Comparison of ENCODE assay signal across 15 mouse cellular contexts in the genomic region with DNA sequence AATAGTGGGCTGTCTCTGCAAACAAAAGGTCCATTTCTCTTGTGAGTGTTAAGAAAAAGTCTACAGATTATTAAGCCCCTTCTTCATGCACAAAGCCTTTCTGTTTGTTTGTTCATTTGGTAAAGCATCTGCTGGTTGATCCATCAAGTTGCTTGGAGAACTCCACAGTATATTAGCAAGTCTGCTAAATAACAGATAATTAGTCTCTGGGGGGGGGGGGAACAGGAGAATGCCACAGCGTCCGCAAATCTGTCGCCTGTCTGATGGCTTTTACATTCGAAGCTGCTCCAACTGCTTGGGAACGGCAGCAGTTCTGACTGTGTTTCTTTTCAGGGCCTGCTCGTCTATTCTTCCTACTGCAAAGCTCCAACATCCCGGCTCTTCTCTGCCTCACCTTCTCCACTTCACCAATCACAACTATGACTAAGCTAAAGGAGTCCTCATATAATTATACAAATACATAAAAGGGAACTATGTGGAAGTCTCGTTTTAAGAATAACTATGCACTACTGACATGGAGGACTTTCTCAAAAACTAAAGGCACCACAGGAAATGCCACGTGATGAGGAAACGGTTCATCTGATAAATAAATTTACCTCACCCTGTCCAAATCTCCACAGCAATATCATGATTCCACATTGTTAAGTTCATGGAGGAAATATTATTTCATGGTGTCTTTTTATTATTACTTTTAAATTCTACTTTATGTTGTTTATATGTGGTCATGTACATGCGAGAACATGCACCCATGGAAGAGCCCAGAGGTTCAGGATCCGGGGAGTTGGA. TPM values are rescaled to one million over a fixed set of nuclear protein-coding genes. Genes with fewer than 3 reads are reported as not detected.
DNase-seq lines count a peak whose midpoint lies in the region; ATAC-seq and TF ChIP-seq lines count a peak whose summit lies in the region.
"Had no signal": no experiment of that assay in that cellular context is flagged by ENCODE, and none has a peak within 500 bp of the region (broad histone marks: within the 10 kb centered on the region; RNA-seq: fewer than 3 reads in every experiment).

No protein-coding gene starts in this region.

- no peak for DNase-seq in heart, adult 2 months
- no peak for DNase-seq in heart, adult 8-10 months (ENCODE audit: low spot score)
- no peak for DNase-seq in lung, postnatal 0 days (ENCODE audit: low spot score)
- DNase-seq in lung, adult 2 months, result no peak
- peak; percentile 37 for DNase-seq in MEL-GATA-1-ER (ENCODE audit: extremely low read depth, low read depth)
- DNase-seq in natural killer cell, adult 2 months (ENCODE audit: low spot score in 2 of 2), result no peak
- DNase-seq in gastrocnemius, adult 18-20 months (ENCODE audit: low spot score), result no peak
- DNase-seq: adrenal gland, postnatal 10 days; gastrocnemius, postnatal 25 days; lung, embryonic 14.5 days; retina, postnatal 1 day; spleen, adult 18-20 months had no signal

- peaks cover 10% of the 10 kb centered on the region for H3K4me1 ChIP-seq in heart, adult 2 months (ENCODE audit: control insufficient read depth, insufficient read depth, low read length)
- H3K4me1 ChIP-seq in lung, postnatal 0 days (ENCODE audit: insufficient read depth, low read depth, low read length), result no peaks in the 10 kb centered on the region
- peaks cover 4% of the 10 kb centered on the region for H3K4me1 ChIP-seq in lung, adult 2 months (ENCODE audit: control insufficient read depth, insufficient read depth, low read length)
- peaks cover 35% of the 10 kb centered on the region for H3K4me1 ChIP-seq in liver, embryonic 16.5 days (ENCODE audit: control insufficient read depth, low read depth, low read length)
- H3K4me1 ChIP-seq: neural tube, embryonic 12.5 days had no signal

- intact Hi-C loops in heart, adult 2 months (cut with DNase I), result loop anchor here (2.0 kb wide), 2 partner anchors 38 to 52 kb away; a partner anchor contains a TSS

- H3K9ac ChIP-seq in heart, adult 2 months (ENCODE audit: low read depth, low read length), result no peak overlapping the region
- no peak overlapping the region for H3K9ac ChIP-seq in lung, postnatal 0 days (replicated peaks; ENCODE audit: low read depth)
- H3K9ac ChIP-seq in liver, embryonic 16.5 days (ENCODE audit: low read depth, low read length), result no peak overlapping the region
- H3K9ac ChIP-seq: lung, embryonic 14.5 days; neural tube, embryonic 12.5 days had no signal

- H3K27me3 ChIP-seq in heart, adult 2 months (ENCODE audit: control insufficient read depth, insufficient read depth, low read length), result no peaks in the 10 kb centered on the region
- H3K27me3 ChIP-seq in lung, postnatal 0 days (replicated peaks; ENCODE audit: insufficient read depth, low read length), result no peaks in the 10 kb centered on the region
- no peaks in the 10 kb centered on the region for H3K27me3 ChIP-seq in liver, embryonic 16.5 days (ENCODE audit: control insufficient read depth, insufficient read depth, low read depth, low read length)
- H3K27me3 ChIP-seq: neural tube, embryonic 12.5 days had no signal

- H3K36me3 ChIP-seq in heart, adult 2 months (ENCODE audit: control insufficient read depth, insufficient read depth, low read length), result peaks cover 8% of the 10 kb centered on the region
- no peaks in the 10 kb centered on the region for H3K36me3 ChIP-seq in lung, postnatal 0 days (ENCODE audit: insufficient read depth, low read length)
- H3K36me3 ChIP-seq in liver, embryonic 16.5 days (ENCODE audit: control insufficient read depth, insufficient read depth), result no peaks in the 10 kb centered on the region
- H3K36me3 ChIP-seq: midbrain, embryonic 10.5 days; neural tube, embryonic 12.5 days had no signal

- WGBS in heart, adult 2 months, result 56% methylated on average over 12 of the region's 12 CpGs
- WGBS in lung, postnatal 0 days, result 63% methylated on average over 12 of the region's 12 CpGs
- WGBS in lung, adult 2 months, result 49% methylated on average over 12 of the region's 12 CpGs
- 28% methylated on average over 12 of the region's 12 CpGs for WGBS in liver, embryonic 16.5 days (ENCODE audit: insufficient replicate concordance)

- TF ChIP-seq EP300 in heart, adult 2 months (IDR thresholded peaks at IDR 0.05; ENCODE audit: insufficient read depth, low read depth, low read length), result no peak
- TF ChIP-seq EP300 in lung, postnatal 0 days (IDR thresholded peaks at IDR 0.05), result 0 out of 2 replicates have a peak, but pooled peaks have one; percentile 12

- no peak for TF ChIP-seq CTCF in heart, adult 2 months (IDR thresholded peaks at IDR 0.05)
- no peak for TF ChIP-seq CTCF in lung, postnatal 0 days (IDR thresholded peaks at IDR 0.05)
- TF ChIP-seq CTCF in lung, adult 2 months (IDR thresholded peaks at IDR 0.05; ENCODE audit: insufficient read depth, low read length), result no peak

- no peak overlapping the region for H3K4me2 ChIP-seq in lung, postnatal 0 days (replicated peaks; ENCODE audit: low read depth, low read length)
- no peak overlapping the region for H3K4me2 ChIP-seq in liver, embryonic 16.5 days (ENCODE audit: low read depth, low read length)
- H3K4me2 ChIP-seq: lung, embryonic 14.5 days; neural tube, embryonic 12.5 days had no signal

- no peak for TF ChIP-seq POLR2A in heart, adult 2 months (IDR thresholded peaks at IDR 0.05; ENCODE audit: insufficient read depth, low read depth, low read length)
- TF ChIP-seq POLR2A in lung, adult 2 months (IDR thresholded peaks at IDR 0.05; ENCODE audit: borderline replicate concordance, extremely low read depth, low read depth, low read length), result no peak

- no peaks in the 10 kb centered on the region for H3K79me2 ChIP-seq in heart, adult 2 months (replicated peaks; ENCODE audit: control insufficient read depth, insufficient read depth, low read length)

- H3K9me3 ChIP-seq in lung, postnatal 0 days (ENCODE audit: low read length), result no peaks in the 10 kb centered on the region
- no peaks in the 10 kb centered on the region for H3K9me3 ChIP-seq in liver, embryonic 16.5 days (replicated peaks; ENCODE audit: control insufficient read depth, low read length)
- H3K9me3 ChIP-seq: midbrain, embryonic 10.5 days; neural tube, embryonic 12.5 days had no signal

- ATAC-seq in lung, postnatal 0 days, result no peak
- no peak for ATAC-seq in liver, embryonic 16.5 days (ENCODE audit: low read depth)

- no peak overlapping the region for H3K4me3 ChIP-seq in heart, adult 2 months
- H3K4me3 ChIP-seq in lung, postnatal 0 days (ENCODE audit: low read depth, low read length), result no peak overlapping the region
- no peak overlapping the region for H3K4me3 ChIP-seq in lung, adult 2 months (replicated peaks; ENCODE audit: extremely low read depth, low read depth, low read length)
- no peak overlapping the region for H3K4me3 ChIP-seq in liver, embryonic 16.5 days (ENCODE audit: low read depth, low read length)
- H3K4me3 ChIP-seq: midbrain, embryonic 10.5 days; neural tube, embryonic 12.5 days had no signal

- H3K27ac ChIP-seq in heart, adult 2 months, result peak overlapping the region; percentile 73
- no peak overlapping the region for H3K27ac ChIP-seq in lung, postnatal 0 days (ENCODE audit: low read length)
- peak overlapping the region; percentile 42; the same call in 1 of the 2 replicates for H3K27ac ChIP-seq in liver, embryonic 16.5 days (ENCODE audit: low read length)
- H3K27ac ChIP-seq: midbrain, embryonic 10.5 days; neural tube, embryonic 12.5 days had no signal

RNA-seq across cellular contexts. Expression of a gene that starts 38.1 kb away (rescaled TPM):
- 10 to 100 TPM; 14.3 to 18.8 TPM for total RNA-seq in heart, adult 2 months (2021)
- 16.6 and 22.5 TPM in 2 replicates for polyA plus RNA-seq in heart, adult 2 months (2012; rRNA removed)
- total RNA-seq in heart, adult 8-10 months (2022), result 10 to 100 TPM; 12.3 to 18.1 (median 16.0) TPM
- polyA plus RNA-seq in lung, postnatal 0 days (2015; fragmentation: Nextera tagmentation; extraction: Ambion mirVana), result 12.6 and 15.1 TPM in 2 replicates
- polyA plus RNA-seq in lung, adult 2 months (2012; rRNA removed), result 18.0 and 18.2 TPM in 2 replicates
- 8.3 and 8.7 TPM in 2 replicates for polyA plus RNA-seq in liver, embryonic 16.5 days (2015; fragmentation: Nextera tagmentation; extraction: Ambion mirVana)
- total RNA-seq in gastrocnemius, adult 18-20 months (2021), result 1 to 10 TPM; 4.0 to 8.0 TPM

RNA-seq across cellular contexts. Expression of a gene that starts 41.2 kb away (rescaled TPM):
- under 1 TPM; 0.26 to 0.82 TPM for total RNA-seq in heart, adult 2 months (2021)
- 0.18 and 0.47 TPM in 2 replicates for polyA plus RNA-seq in heart, adult 2 months (2012; rRNA removed)
- under 1 TPM; 0.52 to 1.00 (median 0.70) TPM for total RNA-seq in heart, adult 8-10 months (2022)
- polyA plus RNA-seq in lung, postnatal 0 days (2015; fragmentation: Nextera tagmentation; extraction: Ambion mirVana), result 5.4 and 6.2 TPM in 2 replicates
- 2.3 and 3.7 TPM in 2 replicates for polyA plus RNA-seq in lung, adult 2 months (2012; rRNA removed)
- polyA plus RNA-seq in liver, embryonic 16.5 days (2015; fragmentation: Nextera tagmentation; extraction: Ambion mirVana), result 0.07 TPM in 1 of 2 replicates, not detected in the other
- under 1 TPM; 0.50 to 0.53 TPM for total RNA-seq in gastrocnemius, adult 18-20 months (2021)
